Mouse (Mus musculus) embryonic facial prominence, embryonic 15.5 days (tissue): ENCODE data around the gene Bcorl1. TPM values are rescaled to one million over a fixed set of nuclear protein-coding genes. Genes with fewer than 3 reads are reported as not detected.
"Not testable (repeated sequence)": the region's sequence is repeated elsewhere in the genome, so short reads cannot be mapped to it uniquely, and the experiment has no call there.

ENCODE experiments used
- ATAC-seq: fragments of 200-750 bp; cut with Nextera tagmentation; 2 replicates; pipeline ENCODE4 v1.8.0; 2017; ENCODE audit warnings: low read depth, moderate TSS enrichment; ENCODE audit not compliant: insufficient number of reproducible peaks, low FRiP score, low TSS enrichment
- H3K27ac ChIP-seq: fragments of 300-500 bp; sonication (generic); replicated peaks from 2 replicates; pipeline ENCODE4 v1.5.1; 2015; ENCODE audit warnings: mild to moderate bottlenecking, inconsistent platforms
- H3K27me3 ChIP-seq: fragments of 300-500 bp; sonication (generic); 2 replicates; pipeline ENCODE4 v1.6.1; 2015; ENCODE audit warnings: inconsistent platforms
- H3K36me3 ChIP-seq: fragments of 300-500 bp; sonication (generic); 2 replicates; pipeline ENCODE4 v1.6.1; 2015; ENCODE audit warnings: mild to moderate bottlenecking, inconsistent platforms
- H3K4me1 ChIP-seq: fragments of 300-500 bp; sonication (generic); 2 replicates; pipeline ENCODE4 v1.6.1; 2015; ENCODE audit warnings: inconsistent platforms
- H3K4me2 ChIP-seq: fragments of 300-500 bp; sonication (generic); replicated peaks from 2 replicates; pipeline ENCODE4 v1.6.1; 2015; ENCODE audit warnings: mild to moderate bottlenecking, inconsistent platforms
- H3K4me3 ChIP-seq: fragments of 300-500 bp; sonication (generic); replicated peaks from 2 replicates; pipeline ENCODE4 v1.5.1; 2015; ENCODE audit warnings: mild to moderate bottlenecking, inconsistent platforms
- H3K9ac ChIP-seq: fragments of 300-500 bp; sonication (generic); 2 replicates; pipeline ENCODE4 v1.6.1; 2015; ENCODE audit warnings: inconsistent platforms
- H3K9me3 ChIP-seq: fragments of 300-500 bp; sonication (generic); replicated peaks from 2 replicates; pipeline ENCODE4 v1.6.1; 2016; ENCODE audit warnings: inconsistent platforms
- WGBS: fragments of 180-500 bp; shearing (Covaris S2); methylation state at CpG from one replicate; pipeline ENCODE4 v1.1.7; 2015; 5-methylcytosine and 5-hydroxymethylcytosine counted together
- polyA plus RNA-seq: library from polyadenylated mRNA; unstranded; fragments of >200 nt; fragmentation: Nextera tagmentation; extraction: Ambion mirVana; gene quantifications from 2 replicates; pipeline ENCODE4 v1.2.1, GENCODE M21; 2015

Bcorl1 gene
- polyA plus RNA-seq, 1 experiment from 2014 or later, result 5.3 TPM

- Histone ChIP-seq H3K36me3 (no peaks in the 10 kb centered on the region), H3K4me2 (no peak overlapping the region), H3K9ac (no peak overlapping the region), H3K4me1 (0 out of 2 replicates have a peak, but pooled peaks cover 8% of the 10 kb centered on the region), H3K27ac (no peak overlapping the region), H3K4me3 (no peak overlapping the region), H3K9me3 (no peaks in the 10 kb centered on the region), H3K27me3 (no peaks in the 10 kb centered on the region)
- 73% methylated on average over 6 of the region's 6 CpGs for WGBS
- ATAC-seq, result no peak
Measured at GRCm38 (mm10) chrX:48428241-48428640, 87.1 kb downstream of the Bcorl1 start.

GRCm38 (mm10) chrX:48428642-48429041 is 87.5 kb downstream of the Bcorl1 start:
- Histone ChIP-seq H3K4me3 (no peak overlapping the region), H3K9ac (no peak overlapping the region), H3K27ac (no peak overlapping the region), H3K36me3 (no peaks in the 10 kb centered on the region), H3K9me3 (no peaks in the 10 kb centered on the region), H3K4me2 (no peak overlapping the region), H3K27me3 (no peaks in the 10 kb centered on the region), H3K4me1 (0 out of 2 replicates have a peak, but pooled peaks cover 8% of the 10 kb centered on the region)
- 86% methylated on average over 8 of the region's 8 CpGs for WGBS
- ATAC-seq, result no peak

GRCm38 (mm10) chrX:48429100-48429499 is 87.9 kb downstream of the Bcorl1 start:
- H3K27ac ChIP-seq, result no peak overlapping the region
- no peaks in the 10 kb centered on the region for H3K9me3 ChIP-seq
- no peaks in the 10 kb centered on the region for H3K27me3 ChIP-seq
- H3K4me3 ChIP-seq, result no peak overlapping the region
- H3K36me3 ChIP-seq, result no peaks in the 10 kb centered on the region
- ATAC-seq, result no peak
- H3K9ac ChIP-seq, result no peak overlapping the region
- H3K4me2 ChIP-seq, result no peak overlapping the region
- H3K4me1 ChIP-seq, result 0 out of 2 replicates have a peak, but pooled peaks cover 8% of the 10 kb centered on the region

- no peaks in the 10 kb centered on the region for H3K36me3 ChIP-seq
- H3K4me1 ChIP-seq, result 0 out of 2 replicates have a peak, but pooled peaks cover 8% of the 10 kb centered on the region
- no peaks in the 10 kb centered on the region for H3K27me3 ChIP-seq
- H3K4me2 ChIP-seq, result no peak overlapping the region
- no peak overlapping the region for H3K4me3 ChIP-seq
- no peak overlapping the region for H3K27ac ChIP-seq
- H3K9ac ChIP-seq, result no peak overlapping the region
- ATAC-seq, result no peak
- H3K9me3 ChIP-seq, result no peaks in the 10 kb centered on the region
- WGBS, result 24% methylated on average over 4 of the region's 6 CpGs
Measured at GRCm38 (mm10) chrX:48429538-48429937, 88.4 kb downstream of the Bcorl1 start.

- H3K9ac ChIP-seq, result no peak overlapping the region
- H3K27ac ChIP-seq, result no peak overlapping the region
- ATAC-seq, result no peak
- no peaks in the 10 kb centered on the region for H3K27me3 ChIP-seq
- no peak overlapping the region for H3K4me2 ChIP-seq
- 67% methylated on average over 15 of the region's 15 CpGs for WGBS
- no peak overlapping the region for H3K4me3 ChIP-seq
- H3K4me1 ChIP-seq, result 0 out of 2 replicates have a peak, but pooled peaks cover 3% of the 10 kb centered on the region
- H3K36me3 ChIP-seq, result no peaks in the 10 kb centered on the region
- H3K9me3 ChIP-seq, result no peaks in the 10 kb centered on the region
Measured at GRCm38 (mm10) chrX:48432599-48433526, 91.7 kb downstream of the Bcorl1 start.

GRCm38 (mm10) chrX:48433527-48433899 is 92.4 kb downstream of the Bcorl1 start:
- 37% methylated on average over 6 of the region's 6 CpGs for WGBS
- Histone ChIP-seq H3K4me2 (no peak overlapping the region), H3K4me1 (0 out of 2 replicates have a peak, but pooled peaks cover 3% of the 10 kb centered on the region), H3K9me3 (no peaks in the 10 kb centered on the region), H3K27ac (no peak overlapping the region), H3K27me3 (no peaks in the 10 kb centered on the region), H3K4me3 (no peak overlapping the region), H3K9ac (no peak overlapping the region), H3K36me3 (no peaks in the 10 kb centered on the region)
- no peak for ATAC-seq

GRCm38 (mm10) chrX:48434251-48434650 is 93.1 kb downstream of the Bcorl1 start:
- Histone ChIP-seq H3K36me3 (no peaks in the 10 kb centered on the region), H3K9me3 (no peaks in the 10 kb centered on the region), H3K27ac (no peak overlapping the region), H3K9ac (no peak overlapping the region), H3K4me1 (peaks cover 10% of the 10 kb centered on the region; the same call in 1 of the 2 replicates), H3K27me3 (no peaks in the 10 kb centered on the region), H3K4me2 (no peak overlapping the region), H3K4me3 (no peak overlapping the region)
- 80% methylated on average over 1 of the region's 1 CpGs for WGBS
- ATAC-seq, result no peak

GRCm38 (mm10) chrX:48435477-48435900 is 94.3 kb downstream of the Bcorl1 start:
- no peak overlapping the region for H3K4me2 ChIP-seq
- H3K4me1 ChIP-seq, result peaks cover 11% of the 10 kb centered on the region; the same call in 1 of the 2 replicates
- H3K9ac ChIP-seq, result no peak overlapping the region
- no peak for ATAC-seq
- H3K36me3 ChIP-seq, result no peaks in the 10 kb centered on the region
- H3K27me3 ChIP-seq, result no peaks in the 10 kb centered on the region
- no peaks in the 10 kb centered on the region for H3K9me3 ChIP-seq
- H3K27ac ChIP-seq, result no peak overlapping the region
- no peak overlapping the region for H3K4me3 ChIP-seq
- 46% methylated on average over 9 of the region's 9 CpGs for WGBS

- H3K9me3 ChIP-seq, ATAC-seq, H3K9ac ChIP-seq, H3K27ac ChIP-seq, H3K4me3 ChIP-seq, H3K27me3 ChIP-seq, H3K36me3 ChIP-seq, H3K4me2 ChIP-seq: not testable (repeated sequence)
- peaks cover 11% of the 10 kb centered on the region; the same call in 1 of the 2 replicates for H3K4me1 ChIP-seq
- WGBS, result 80% methylated on average over 6 of the region's 7 CpGs
Measured at GRCm38 (mm10) chrX:48436082-48436481, 94.9 kb downstream of the Bcorl1 start.

GRCm38 (mm10) chrX:48439036-48439435 is 97.9 kb downstream of the Bcorl1 start:
- Histone ChIP-seq H3K4me3 (no peak overlapping the region), H3K4me2 (no peak overlapping the region), H3K27ac (no peak overlapping the region), H3K9ac (no peak overlapping the region), H3K36me3 (no peaks in the 10 kb centered on the region), H3K4me1 (peaks cover 11% of the 10 kb centered on the region; the same call in 1 of the 2 replicates), H3K27me3 (no peaks in the 10 kb centered on the region), H3K9me3 (no peaks in the 10 kb centered on the region)
- ATAC-seq, result no peak
- 56% methylated on average over 4 of the region's 4 CpGs for WGBS

- Histone ChIP-seq H3K27ac (no peak overlapping the region), H3K36me3 (no peaks in the 10 kb centered on the region), H3K9me3 (no peaks in the 10 kb centered on the region), H3K4me2 (no peak overlapping the region), H3K4me1 (peaks cover 7% of the 10 kb centered on the region; the same call in 1 of the 2 replicates), H3K4me3 (no peak overlapping the region), H3K27me3 (no peaks in the 10 kb centered on the region), H3K9ac (no peak overlapping the region)
- 87% methylated on average over 6 of the region's 6 CpGs for WGBS
- ATAC-seq, result no peak
Measured at GRCm38 (mm10) chrX:48441548-48441947, 100.4 kb downstream of the Bcorl1 start.
